Mouse (Mus musculus) ES-E14 (cell line): ENCODE data around the gene Creb3l1. TPM values are rescaled to one million over a fixed set of nuclear protein-coding genes. Genes with fewer than 3 reads are reported as not detected.

ENCODE experiments used
- DNase-seq: peaks from one replicate; pipeline ENCODE4 v3.0.0-alpha.2; 2013; ENCODE audit warnings: low read depth, low spot score
- H3K27ac ChIP-seq: 2 replicates; pipeline ENCODE4 v1.5.1; 2012; ENCODE audit warnings: low read depth, mild to moderate bottlenecking, low read length, moderate library complexity, mixed read lengths; ENCODE audit not compliant: poor library complexity, insufficient read depth, severe bottlenecking
- H3K36me3 ChIP-seq: 2 replicates; pipeline ENCODE4 v1.6.1; 2012; ENCODE audit warnings: mild to moderate bottlenecking, low read length, moderate library complexity, mixed read lengths; ENCODE audit not compliant: control insufficient read depth, poor library complexity, insufficient read depth, severe bottlenecking
- H3K4me1 ChIP-seq, 2 experiments: fragments of 150-350 bp in 1 of 2; sonication (generic) in 1 of 2; 2 replicates each; pipeline ENCODE4 v1.6.1; 2012; ENCODE audit warnings: low read length in 2 of 2, mild to moderate bottlenecking in 1 of 2, mixed read lengths in 1 of 2; ENCODE audit not compliant: control insufficient read depth in 2 of 2, insufficient read depth in 2 of 2, poor library complexity in 1 of 2
- H3K4me3 ChIP-seq, 2 experiments: fragments of 150-350 bp in 1 of 2; sonication (generic) in 1 of 2; 2 replicates each; pipeline ENCODE4 v1.5.1; 2012; ENCODE audit warnings: low read length in 2 of 2, low read depth in 1 of 2, mild to moderate bottlenecking in 1 of 2, mixed read lengths in 1 of 2; ENCODE audit not compliant: insufficient read depth in 1 of 2, poor library complexity in 1 of 2, severe bottlenecking in 1 of 2
- H3K9ac ChIP-seq: 2 replicates; pipeline ENCODE4 v1.6.1; 2012; ENCODE audit warnings: low read depth, mild to moderate bottlenecking, low read length, mixed read lengths; ENCODE audit not compliant: poor library complexity, insufficient read depth, severe bottlenecking
- H3K9me3 ChIP-seq: fragments of 150-350 bp; sonication (generic); 2 replicates; pipeline ENCODE4 v1.6.1; 2012; ENCODE audit warnings: low read depth, mild to moderate bottlenecking, low read length; ENCODE audit not compliant: control insufficient read depth, insufficient read depth
- CHD2 ChIP-seq: IDR thresholded peaks from 2 replicates; pipeline ENCODE4 v1.6.1; 2014; ENCODE audit warnings: mild to moderate bottlenecking, low read depth, low read length, inconsistent platforms
- HCFC1 ChIP-seq: IDR thresholded peaks from 2 replicates; pipeline ENCODE4 v1.6.1; 2012; ENCODE audit warnings: low read length, inconsistent platforms, borderline replicate concordance; ENCODE audit not compliant: insufficient read depth
- MAFK ChIP-seq: IDR thresholded peaks from 2 replicates; pipeline ENCODE4 v1.6.1; 2014; ENCODE audit warnings: mild to moderate bottlenecking, low read depth, low read length, inconsistent platforms; ENCODE audit not compliant: insufficient read depth
- ZC3H11A ChIP-seq: IDR thresholded peaks from 2 replicates; pipeline ENCODE4 v1.6.1; 2012; ENCODE audit warnings: low read depth, mild to moderate bottlenecking, inconsistent platforms, low read length, borderline replicate concordance
- ZNF384 ChIP-seq: IDR thresholded peaks from 2 replicates; pipeline ENCODE4 v1.6.1; 2012; ENCODE audit warnings: low read depth, low read length, inconsistent platforms
- in situ Hi-C, 2 experiments: fragments of 600-800 bp; cut with MboI; formaldehyde crosslinking; loops; one replicate each; pipeline ENCODE4 v1.15.1; 2025; ENCODE audit warnings: low sequenced_read_pairs in 2 of 2, inconsistent platforms in 1 of 2; ENCODE audit not compliant: unreplicated experiment in 2 of 2
- total RNA-seq: library from RNA; depleted of rRNA; stranded (reverse); fragments of 300-350 nt; gene quantifications from 2 replicates; pipeline ENCODE4 v1.2.3, GENCODE M21; 2012; rRNA removed

Creb3l1 gene
- total RNA-seq, 1 experiment = 5.4 TPM

DNA sequence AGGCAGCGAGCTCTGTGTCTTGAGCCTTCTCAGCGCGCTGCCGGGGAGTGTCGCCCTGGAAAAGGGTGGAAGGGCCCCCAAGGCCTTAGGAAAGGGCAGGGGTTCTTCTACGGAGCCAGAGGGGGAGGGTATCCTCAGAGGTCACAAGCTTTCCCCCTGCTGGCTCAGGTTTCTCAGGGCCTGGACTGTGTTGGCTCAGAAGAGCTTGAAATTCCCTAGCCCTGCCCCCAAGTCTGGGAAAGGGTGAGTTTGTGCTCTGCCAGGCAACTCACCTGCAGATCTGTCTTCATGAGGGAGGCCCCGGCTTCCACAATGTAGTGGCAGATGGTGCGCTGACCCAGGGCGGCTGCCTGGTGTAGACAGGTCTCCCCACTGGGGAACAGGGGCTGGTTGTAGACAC is 90.8 kb downstream of the Creb3l1 start:
- in situ Hi-C loops = no loop called here
- TF ChIP-seq ZNF384 (no peak), MAFK (no peak)
- Histone ChIP-seq H3K4me3 (0 out of 4 replicates have a peak overlapping the region, but pooled peaks of 1 of the 2 experiments have one; percentile 17), H3K27ac (peak overlapping the region; percentile 63), H3K4me1 (peaks cover 9 to 34% of the 10 kb centered on the region in 2 experiments; a peak in 3 of 4 replicates), H3K9ac (peak overlapping the region; percentile 36; the same call in 1 of the 2 replicates), H3K36me3 (peaks cover 39% of the 10 kb centered on the region), H3K9me3 (no peaks in the 10 kb centered on the region)
- DNase-seq = no peak

- TF ChIP-seq ZNF384 (no peak), MAFK (no peak), ZC3H11A (no peak), CHD2 (no peak), HCFC1 (no peak)
- Histone ChIP-seq H3K4me3 (peak overlapping the region in 1 of 2 experiments; percentile 17; a peak in 1 of 4 replicates), H3K27ac (peak overlapping the region; percentile 63), H3K36me3 (peaks cover 32% of the 10 kb centered on the region), H3K9ac (peak overlapping the region; percentile 36; the same call in 1 of the 2 replicates), H3K4me1 (peaks cover 9 to 37% of the 10 kb centered on the region in 2 experiments; a peak in 3 of 4 replicates), H3K9me3 (no peaks in the 10 kb centered on the region)
- DNase-seq = no peak
- in situ Hi-C loops = no loop called here
Measured at GRCm38 (mm10) chr2:91932737-91933350, 91.5 kb downstream of the Creb3l1 start.

Other genes with a start within 250 kb of the Creb3l1 start
- 5.6 and 9.5 TPM in 2 replicates for gene Chrm4, start 97.3 kb downstream of the Creb3l1 start, total RNA-seq
- gene Mdk, start 92.2 kb downstream of the Creb3l1 start, total RNA-seq = 345 and 362 TPM in 2 replicates
- 0.18 and 0.79 TPM in 2 replicates for gene Gm9821, start 78.8 kb downstream of the Creb3l1 start, total RNA-seq
- gene Dgkz, start 48.6 kb downstream of the Creb3l1 start, total RNA-seq = 47.0 and 59.0 TPM in 2 replicates
- gene Phf21a, start 68.6 kb upstream of the Creb3l1 start, total RNA-seq = 23.5 and 29.4 TPM in 2 replicates